Mouse (Mus musculus) left cerebral cortex, adult 18-20 months (tissue): ENCODE data around the gene Car5b. TPM values are rescaled to one million over a fixed set of nuclear protein-coding genes. Genes with fewer than 3 reads are reported as not detected.

Source experiments
- DNase-seq, 2 experiments: peaks; one replicate each; pipeline ENCODE4 v3.0.0; 2021 to 2022; ENCODE audit warnings: low spot score in 2 of 2, mixed read lengths in 1 of 2
- total RNA-seq, 2 experiments: library from RNA; stranded (reverse); gene quantifications; 2 replicates each; pipeline ENCODE4 v1.2.3; 2021

Car5b gene
- total RNA-seq, 2 experiments from 2014 or later = 2.7 to 3.4 TPM

DNA sequence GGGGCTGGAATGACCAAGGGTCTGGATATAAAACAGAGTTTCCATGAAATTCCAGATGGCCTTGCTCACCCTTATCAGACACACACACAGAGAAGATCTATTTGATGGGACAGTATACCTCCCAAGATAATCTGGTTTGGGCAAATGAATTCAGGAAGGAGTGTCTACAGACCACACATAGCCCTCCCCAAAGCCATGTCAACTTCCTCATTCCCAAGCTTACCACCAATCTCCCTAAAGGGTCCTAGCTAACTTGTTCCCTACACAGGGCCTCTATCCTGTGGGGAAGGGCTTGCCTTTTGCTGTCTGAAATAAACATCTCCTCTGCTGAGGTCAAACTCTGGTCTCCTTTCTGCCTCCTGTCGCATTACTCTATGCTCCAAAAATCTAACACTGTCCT, 46.7 kb downstream of the Car5b start:
- no peak for DNase-seq

- DNase-seq = peak; percentile 64 to 66
These were observed 69.3 kb downstream of the Car5b start, which contains the start of gene Zrsr2 for GRCm38 (mm10) chrX:163958467-163958875. Zrsr2 (minus strand) TSS chrX:163958661.

DNA sequence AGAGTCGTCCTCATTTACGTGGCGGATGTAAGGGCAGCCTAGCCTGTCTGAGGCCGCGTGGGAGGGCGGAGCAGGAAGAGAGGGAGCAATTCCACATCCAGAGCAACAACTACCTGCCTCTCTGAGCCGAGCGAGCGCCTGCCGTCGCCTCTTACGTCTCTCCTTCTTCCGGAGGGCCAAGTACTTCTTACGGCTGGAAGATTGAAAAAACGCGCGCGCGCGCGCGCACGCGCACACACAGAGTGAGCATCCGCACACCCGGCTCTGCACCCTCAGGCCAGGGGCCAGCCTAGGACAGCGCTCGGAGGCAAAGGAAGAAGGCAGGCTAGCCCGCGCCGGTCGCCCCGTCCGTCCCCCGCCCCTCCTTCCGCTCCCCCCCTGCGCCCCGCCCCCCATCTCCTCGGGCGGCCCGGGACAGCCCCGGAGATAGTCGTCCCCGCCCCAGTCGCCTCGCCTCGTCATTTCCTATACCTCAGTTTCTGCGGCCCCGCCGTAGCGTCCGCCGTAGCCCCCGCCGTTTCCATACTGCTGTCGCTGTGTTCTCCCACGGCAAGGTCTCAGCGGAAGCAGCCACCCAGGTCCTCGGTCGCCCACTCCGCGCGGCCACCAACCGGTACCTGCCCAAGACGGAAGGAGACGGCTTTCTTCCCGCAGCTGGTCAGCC, 69.9 kb downstream of the Car5b start:
- peak in 1 of 2 experiments; percentile 44 for DNase-seq

- no peak for DNase-seq
These were observed 70.4 kb downstream of the Car5b start for GRCm38 (mm10) chrX:163957381-163957780.

DNA sequence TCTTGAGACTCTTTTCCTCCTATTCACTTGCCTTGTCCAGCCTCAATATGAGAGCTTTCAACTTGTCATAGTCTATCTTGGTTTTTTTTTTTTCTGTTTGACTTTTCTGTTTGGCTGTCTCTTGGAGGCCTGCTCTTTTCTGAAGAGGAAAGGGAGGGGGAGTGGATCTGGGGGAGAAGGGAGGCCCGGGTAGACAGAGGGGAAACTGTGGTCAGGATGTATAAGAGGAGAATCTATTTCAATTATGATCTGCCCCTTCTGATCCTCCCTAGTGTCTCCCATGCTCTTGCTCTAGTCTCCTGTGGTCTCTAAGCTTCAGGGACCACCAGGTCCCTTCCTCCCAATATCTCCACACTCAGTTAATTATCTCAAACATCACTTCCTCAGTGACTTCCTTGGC, 76.2 kb downstream of the Car5b start:
- DNase-seq = no peak

- DNase-seq = no peak
These were observed 83.4 kb downstream of the Car5b start for GRCm38 (mm10) chrX:163944381-163944780.

GRCm38 (mm10) chrX:163938587-163938986, 89.2 kb downstream of the Car5b start:
- DNase-seq = peak; percentile 47

- DNase-seq = no peak
These were observed 93.1 kb downstream of the Car5b start for GRCm38 (mm10) chrX:163934731-163935130.

GRCm38 (mm10) chrX:163929550-163929949, 98.2 kb downstream of the Car5b start:
- DNase-seq = no peak

Other genes starting within 250 kb of the Car5b start
- gene Ap1s2, start 119.0 kb downstream of the Car5b start, total RNA-seq = 10 to 100 TPM; 35.5 to 38.8 TPM
- gene Zrsr2, start 69.3 kb downstream of the Car5b start, total RNA-seq = 10 to 100 TPM; 49.5 to 58.6 TPM
- 1 to 10 TPM; 9.5 to 9.9 TPM for gene Siah1b, start 48.5 kb upstream of the Car5b start, total RNA-seq
- gene Cltrn, start 60.8 kb upstream of the Car5b start, total RNA-seq = under 1 TPM in 1 of 2 experiments, not detected in 1; 0.44 TPM
- 1 to 10 TPM in 1 of 2 experiments, under 1 TPM in 1; 0.82 to 1.5 TPM for gene Ace2, start 111.3 kb upstream of the Car5b start, total RNA-seq
- 1 to 10 TPM in 1 of 2 experiments, under 1 TPM in 1; 1.00 to 1.3 TPM for gene Bmx, start 230.2 kb upstream of the Car5b start, total RNA-seq
- 1 to 10 TPM; 7.9 to 8.4 TPM for gene Pir, start 241.4 kb upstream of the Car5b start, total RNA-seq